Mouse (Mus musculus) left cerebral cortex, postnatal 4 days (tissue): ENCODE data around the gene Stab2. TPM values are rescaled to one million over a fixed set of nuclear protein-coding genes. Genes with fewer than 3 reads are reported as not detected.

Source experiments
- DNase-seq: peaks from one replicate; pipeline ENCODE4 v3.0.0-alpha.2; 2022
- intact Hi-C: fragments of 180-260 bp; cut with DNase I; formaldehyde crosslinking; loops from one replicate; pipeline ENCODE4 v1.15.1; 2025
- total RNA-seq, 2 experiments: library from RNA; stranded (reverse); gene quantifications; 2 replicates each; pipeline ENCODE4 v1.2.3; 2021

Stab2 gene
- under 1 TPM; 0.62 to 0.91 TPM for total RNA-seq

DNA sequence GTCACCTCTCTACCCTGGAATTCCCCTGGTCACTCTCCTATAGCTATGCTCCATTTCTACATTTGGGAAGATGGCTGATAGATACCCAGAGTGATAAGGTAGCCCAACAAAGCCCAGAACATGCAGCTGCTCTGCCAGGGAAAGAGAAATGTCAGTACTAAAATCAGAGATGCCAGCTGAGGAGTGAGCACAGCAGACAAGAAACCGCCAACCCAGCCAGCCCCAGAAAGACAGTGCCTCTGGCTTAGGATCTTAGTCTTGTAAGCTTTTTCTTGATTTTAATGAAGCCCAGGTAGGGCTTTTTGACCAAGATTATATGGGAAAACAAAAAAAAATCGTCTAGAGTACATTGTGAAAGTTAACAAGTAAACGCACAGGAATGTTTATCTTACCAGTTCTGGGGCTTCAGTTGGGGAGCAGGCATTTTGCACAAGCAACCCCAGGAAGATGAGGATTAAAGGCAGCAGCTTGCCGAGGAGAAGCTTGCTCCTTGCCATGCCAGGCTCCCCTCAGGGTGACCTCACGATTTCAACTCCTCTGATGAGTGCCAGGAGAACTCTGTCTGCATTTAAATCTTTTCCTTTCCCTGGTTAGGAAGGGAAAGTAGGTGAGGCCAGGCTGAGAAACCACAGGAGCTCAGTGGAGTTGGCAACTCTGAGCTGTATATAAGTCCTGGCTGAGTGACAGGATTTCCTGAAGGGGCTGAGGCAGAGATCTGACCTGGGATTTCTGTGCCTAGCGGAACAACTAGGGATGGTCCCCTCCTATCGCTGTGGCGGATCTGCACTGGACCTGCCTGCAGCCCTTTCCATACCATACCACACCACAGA is at the start of gene Stab2:
Gene Stab2, minus strand, starts transcription at position 641 of the 830 bp plus-strand sequence.
- intact Hi-C loops, result no loop called here
- no peak for DNase-seq

DNA sequence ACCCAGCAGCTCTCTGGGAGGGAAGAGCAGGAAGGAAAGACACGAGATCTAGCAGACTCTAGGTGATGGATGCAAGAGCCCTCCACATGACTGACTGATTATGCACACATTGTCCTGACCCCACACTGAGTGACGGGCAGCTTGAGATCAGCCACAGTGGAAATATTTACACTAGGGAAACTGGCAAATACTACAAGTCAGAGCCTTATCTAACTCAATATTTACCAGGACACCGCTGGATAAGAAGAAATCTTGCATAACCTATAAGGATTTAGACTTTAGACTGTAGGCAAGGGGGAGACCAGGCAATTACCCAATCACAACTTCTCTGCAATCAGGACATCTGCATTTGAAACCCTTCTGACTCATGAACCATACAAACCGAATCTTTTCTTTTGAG is 43.9 kb upstream of the Stab2 start:
- no peak for DNase-seq
- intact Hi-C loops, result no loop called here

DNA sequence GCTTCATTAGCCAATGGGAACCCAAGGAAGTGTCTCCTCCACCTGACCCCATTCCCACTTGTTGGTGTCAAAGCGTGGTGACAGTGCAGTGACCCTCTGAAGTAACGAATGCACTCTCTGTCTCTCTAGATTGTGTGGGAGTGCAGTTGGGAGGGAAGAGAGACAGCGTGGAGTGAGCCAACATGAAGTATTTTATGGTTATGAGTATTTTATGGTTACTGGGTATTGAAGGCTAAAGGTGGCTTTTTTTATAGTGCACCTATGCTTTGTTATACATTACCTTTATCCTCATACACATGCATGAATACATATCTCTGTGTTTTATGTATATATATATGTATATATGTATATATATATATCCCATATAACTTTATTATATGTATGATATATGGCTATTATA is 41.4 kb upstream of the Stab2 start:
- intact Hi-C loops, result no loop called here
- DNase-seq, result no peak

DNA sequence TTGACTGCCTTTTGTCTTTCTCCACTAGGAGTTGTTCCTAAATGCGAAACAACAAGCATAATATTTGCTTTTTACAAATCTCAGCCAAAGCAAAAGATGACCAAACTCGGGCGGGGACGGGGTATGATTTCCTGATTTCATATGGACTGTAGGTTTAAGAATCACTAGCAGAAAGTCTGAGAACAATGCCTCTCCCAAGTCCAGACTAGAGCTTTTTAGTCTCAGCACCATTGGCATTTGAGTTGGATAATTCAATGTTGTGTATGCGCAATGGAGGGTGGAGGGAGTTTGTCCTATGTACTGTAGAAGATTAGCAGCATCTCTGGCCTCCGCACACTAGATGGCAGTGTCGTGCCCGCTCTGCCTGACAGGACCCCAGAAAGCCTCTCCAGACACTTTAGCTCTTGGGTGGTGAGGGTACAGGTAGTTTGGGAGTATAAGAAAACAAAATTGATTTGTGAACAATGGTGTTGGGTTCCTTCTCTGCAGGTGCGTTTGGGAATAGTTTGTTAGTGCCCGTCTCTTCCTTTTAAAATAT is 39.2 kb upstream of the Stab2 start:
- no peak for DNase-seq
- intact Hi-C loops, result no loop called here

DNA sequence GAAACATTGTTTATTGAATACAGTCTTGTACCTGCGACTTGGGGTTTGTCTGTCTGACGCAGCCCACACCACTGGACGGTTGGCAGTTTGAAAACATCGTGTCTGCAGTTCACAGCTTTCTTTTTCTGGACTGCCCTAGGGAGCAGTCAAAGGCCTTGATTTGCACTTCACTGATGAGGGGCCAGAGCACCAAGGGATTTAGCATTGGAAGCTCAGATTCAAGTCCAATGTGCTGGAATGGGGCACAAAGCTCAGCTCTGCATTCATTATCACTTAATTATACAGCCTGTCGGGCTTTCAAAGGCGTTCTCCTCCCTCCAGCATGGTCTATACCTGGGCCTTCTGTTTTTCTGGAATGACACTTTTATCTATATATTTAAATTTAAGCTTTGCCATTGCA is 38.6 kb upstream of the Stab2 start:
- intact Hi-C loops, result no loop called here
- DNase-seq, result no peak

DNA sequence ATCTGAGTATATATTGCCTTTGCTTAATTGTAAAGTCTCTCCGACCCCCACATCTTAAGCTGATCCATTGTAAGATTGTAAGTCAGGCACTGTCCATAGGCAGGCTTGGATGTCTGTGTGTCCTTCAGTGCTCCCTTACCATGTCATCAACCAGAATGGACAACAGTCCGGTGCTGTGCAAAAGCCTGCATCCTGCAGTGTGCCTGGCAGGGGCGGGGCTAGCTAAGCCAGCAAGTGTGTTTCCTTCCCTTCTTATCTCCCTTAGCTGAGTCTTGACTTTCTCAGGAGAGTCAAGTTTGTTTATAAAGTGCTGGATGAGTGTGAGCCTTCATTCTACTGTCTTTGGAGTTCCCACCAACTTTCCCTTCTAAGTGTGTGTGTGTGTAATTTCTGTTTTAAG is 37.4 kb upstream of the Stab2 start:
- intact Hi-C loops, result no loop called here
- no peak for DNase-seq

DNA sequence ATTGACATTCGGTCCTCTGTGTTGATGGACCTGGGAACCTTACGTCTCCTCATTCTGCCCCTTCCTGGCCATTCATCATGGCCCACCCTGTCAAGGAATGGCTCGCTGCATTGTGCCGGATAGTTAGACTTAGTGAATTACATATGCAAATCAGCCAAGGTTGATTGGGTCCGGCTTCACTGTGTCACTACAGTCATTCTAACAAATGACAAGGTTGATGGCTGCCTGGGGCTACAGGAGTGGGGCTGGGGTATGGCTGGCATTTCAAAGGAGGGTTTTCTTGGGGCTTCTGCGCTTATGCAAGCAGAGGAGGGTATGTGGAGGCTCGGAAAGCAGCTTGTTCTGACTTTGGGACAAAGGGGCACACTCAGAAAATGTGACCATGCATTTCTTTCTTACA is 33.4 kb upstream of the Stab2 start:
- DNase-seq, result no peak
- intact Hi-C loops, result no loop called here

DNA sequence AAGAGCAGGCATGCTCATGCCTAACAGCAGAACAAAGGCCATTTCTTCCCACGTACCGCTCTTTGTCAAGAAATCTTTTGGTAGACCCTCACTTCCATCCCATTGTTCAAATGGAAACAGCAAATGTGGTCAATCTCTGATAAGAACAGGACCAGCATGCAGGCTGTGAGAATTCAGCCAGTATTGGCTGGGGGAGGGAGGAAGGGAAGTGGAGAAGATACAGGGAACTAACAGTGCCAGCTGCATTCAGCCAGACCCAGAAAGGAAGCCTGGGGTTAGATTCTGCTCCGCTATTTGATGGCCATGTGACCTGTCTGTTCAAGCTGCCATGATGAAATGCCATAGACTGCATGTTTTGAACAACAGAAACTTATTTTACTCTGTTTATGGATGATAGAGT is 32.0 kb upstream of the Stab2 start:
- DNase-seq, result no peak
- intact Hi-C loops, result no loop called here

DNA sequence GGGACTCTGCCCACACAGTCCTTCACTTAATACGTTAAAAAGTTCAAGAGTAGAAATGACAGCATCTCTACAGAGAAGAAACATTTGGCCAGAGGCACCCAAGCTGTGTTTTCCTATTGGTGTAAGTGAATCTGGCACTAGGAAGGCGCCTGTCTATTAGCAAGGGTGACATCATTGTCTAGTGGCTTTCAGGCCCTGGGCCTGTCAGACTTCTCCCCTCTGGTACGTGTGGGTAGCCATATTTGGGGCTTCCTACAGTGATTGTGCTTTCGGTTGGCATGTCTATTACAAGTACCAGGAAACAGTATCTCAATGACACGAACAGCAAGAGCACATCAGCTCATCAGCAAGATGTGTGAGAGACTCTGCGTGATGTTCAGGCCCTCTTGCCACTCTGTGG is 31.5 kb upstream of the Stab2 start:
- intact Hi-C loops, result no loop called here
- DNase-seq, result no peak

DNA sequence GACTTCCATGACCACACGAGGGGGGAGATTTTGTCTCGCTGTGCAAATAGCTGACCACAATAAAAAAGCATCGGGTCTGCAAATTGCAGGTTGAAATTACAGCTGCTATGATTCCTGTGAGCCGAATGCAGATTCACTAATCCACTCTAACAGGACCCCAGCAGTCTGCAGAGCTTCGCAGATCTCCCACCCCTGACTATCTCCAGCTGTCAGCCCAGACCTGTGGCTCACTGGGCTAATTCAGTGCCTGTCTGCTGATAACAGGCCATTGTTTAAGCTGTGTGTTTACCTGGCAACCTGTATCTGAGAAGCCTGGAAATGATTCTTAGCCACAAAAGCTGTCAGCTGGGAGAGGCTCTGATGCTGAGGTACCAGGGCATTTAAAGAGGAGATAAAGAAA is 29.2 kb upstream of the Stab2 start:
- no peak for DNase-seq
- intact Hi-C loops, result no loop called here

DNA sequence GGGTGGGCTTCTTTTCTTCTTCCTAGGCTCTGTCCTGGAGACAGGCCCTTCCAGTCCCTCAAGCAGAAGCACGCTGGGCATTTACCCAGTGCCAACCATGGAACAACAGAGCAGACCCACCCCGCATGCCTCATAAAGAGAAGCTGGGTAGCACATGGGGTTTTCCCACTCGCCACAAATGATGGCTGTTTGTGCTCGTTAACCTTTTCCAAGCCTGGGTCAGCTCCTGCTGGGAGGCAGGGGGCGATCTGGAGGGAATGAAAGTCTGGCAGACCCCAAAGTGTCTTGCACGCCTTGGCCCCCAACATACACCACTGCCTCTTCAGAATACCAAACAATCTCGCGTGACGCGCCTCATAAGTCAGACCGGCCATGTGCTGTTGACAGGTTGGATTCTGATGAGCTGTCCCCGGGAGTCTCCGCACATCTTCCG is 28.5 kb upstream of the Stab2 start:
- intact Hi-C loops, result no loop called here
- peak; percentile 52 for DNase-seq

DNA sequence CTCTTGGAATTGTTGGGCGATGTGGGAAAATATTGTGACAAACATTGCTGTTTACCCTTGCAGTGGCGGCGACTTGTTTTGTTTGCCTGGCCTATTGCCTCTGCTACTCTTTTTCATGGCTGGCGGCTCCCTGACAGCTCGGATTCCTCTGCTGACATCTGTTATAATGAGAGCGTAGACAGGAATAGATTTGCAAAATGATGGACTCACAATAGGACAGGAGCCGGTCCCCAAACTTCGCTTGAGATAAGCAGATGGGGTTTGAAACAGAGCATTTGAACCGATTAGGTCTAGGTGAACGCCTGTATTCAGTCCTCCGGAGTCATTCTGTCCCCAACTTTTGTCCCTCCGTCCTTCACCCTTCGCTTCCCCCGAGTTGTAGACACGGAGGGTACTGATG is 28.0 kb upstream of the Stab2 start:
- intact Hi-C loops, result no loop called here
- DNase-seq, result no peak

DNA sequence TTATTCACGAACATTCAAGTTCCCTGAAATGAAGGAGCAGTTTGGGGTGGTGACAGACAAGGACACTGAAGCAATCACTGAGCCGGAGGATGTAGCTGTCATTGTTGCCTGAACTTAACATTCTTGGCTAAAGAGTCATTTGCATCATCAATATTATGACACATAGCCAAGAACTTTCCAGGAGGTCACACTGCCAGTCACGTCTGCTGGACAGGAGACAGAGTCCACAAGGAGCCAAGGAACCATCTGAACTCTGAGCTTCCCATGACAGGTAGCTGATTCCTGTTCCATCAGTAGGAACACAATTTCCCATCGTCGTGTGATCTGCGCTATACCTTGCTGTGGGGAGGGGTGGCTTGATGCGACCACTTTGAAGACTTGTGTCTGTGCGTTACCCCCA is 24.9 kb upstream of the Stab2 start:
- DNase-seq, result no peak
- intact Hi-C loops, result no loop called here

DNA sequence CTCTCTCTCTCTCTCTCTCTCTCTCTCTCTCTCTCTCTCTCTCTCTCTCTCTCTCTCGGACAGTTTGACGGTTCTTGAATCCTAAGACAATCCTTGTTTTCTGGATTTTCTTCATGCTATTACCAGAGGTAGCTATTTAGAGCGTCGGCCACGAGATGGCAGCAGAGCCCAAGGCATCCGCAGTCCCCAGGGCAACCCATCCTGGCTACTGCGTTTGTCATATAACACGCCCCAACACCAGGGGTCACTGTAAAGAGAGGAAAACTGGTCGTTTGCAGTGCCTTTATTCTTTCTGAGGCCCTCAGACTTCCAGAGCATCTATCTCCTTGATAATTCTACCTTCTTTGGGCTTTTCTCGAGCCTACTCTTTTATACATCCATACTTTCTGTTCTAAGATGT is 17.1 kb upstream of the Stab2 start:
- intact Hi-C loops, result loop anchor here (1.0 to 5.0 kb wide), 2 partner anchors 479 to 1302 kb away; no protein-coding TSS in a partner anchor
- DNase-seq, result peak; percentile 92

DNA sequence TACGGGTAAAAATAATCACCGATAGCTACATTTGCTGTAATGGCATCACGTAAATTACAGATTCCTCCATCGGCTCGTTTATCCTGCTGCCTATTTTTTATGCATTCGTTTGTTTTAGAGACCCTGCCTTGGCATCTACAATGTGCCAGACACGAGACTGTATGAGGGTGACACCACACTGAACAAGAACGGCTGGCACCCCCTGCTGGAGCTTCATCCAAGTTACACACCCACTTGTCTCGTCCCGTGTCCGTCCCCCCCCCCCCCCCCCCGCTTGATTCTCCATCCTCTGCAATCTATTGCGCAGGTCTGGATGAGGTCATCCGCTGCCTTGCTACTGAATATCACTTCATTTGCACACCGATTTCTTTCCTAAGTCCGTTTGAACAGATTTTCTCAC is 12.9 kb upstream of the Stab2 start:
- peak; percentile 72 for DNase-seq
- intact Hi-C loops, result loop anchor here (5.0 kb wide), 1 partner anchor 1307 kb away; no protein-coding TSS in a partner anchor

DNA sequence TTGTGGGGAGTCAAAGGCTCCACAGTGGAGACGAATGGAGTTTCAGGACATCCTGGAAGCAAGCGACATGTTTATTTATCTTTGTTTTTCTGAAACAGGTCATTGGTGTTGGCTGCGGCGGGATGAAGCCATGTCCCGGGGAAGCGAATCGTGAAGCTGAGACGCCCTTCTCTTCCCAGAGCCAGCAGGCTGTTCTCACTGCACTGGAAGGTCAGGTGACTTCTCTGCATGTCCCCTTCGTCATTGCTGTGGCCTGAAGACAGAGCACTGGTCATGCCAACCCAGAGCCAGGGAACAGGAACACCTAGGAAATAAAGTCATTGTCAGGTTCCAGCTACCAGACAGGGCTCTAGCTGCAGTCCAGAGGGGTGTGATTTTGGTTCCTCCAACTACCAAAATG is 11.1 kb upstream of the Stab2 start:
- DNase-seq, result no peak
- intact Hi-C loops, result no loop called here

DNA sequence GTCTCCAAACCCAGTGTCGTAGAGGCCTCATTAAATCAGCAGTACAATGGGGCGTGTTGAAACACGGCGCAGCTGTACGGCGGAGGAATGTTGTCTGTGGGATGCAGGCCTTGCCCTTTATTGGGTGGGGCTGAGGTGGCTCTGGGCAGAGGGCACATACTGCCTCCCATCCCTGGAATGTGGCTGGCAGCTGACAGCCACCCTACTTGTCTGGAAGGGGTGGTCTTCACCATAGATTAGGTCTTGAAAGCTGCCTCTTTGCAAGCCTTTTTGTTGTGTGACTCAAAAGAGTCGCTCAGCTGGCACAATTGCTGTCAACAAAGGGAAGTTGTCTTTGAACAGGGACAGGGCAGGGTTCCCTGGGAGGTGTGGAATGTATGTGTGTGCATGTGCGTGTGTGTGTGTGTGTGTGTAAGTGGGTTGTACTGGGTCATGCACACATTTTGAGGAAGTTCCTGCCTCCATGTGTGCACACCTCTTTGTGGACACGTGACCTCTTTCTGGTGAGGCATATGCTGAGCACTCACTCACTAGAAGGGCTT is 8.4 kb upstream of the Stab2 start:
- DNase-seq, result no peak
- intact Hi-C loops, result no loop called here

DNA sequence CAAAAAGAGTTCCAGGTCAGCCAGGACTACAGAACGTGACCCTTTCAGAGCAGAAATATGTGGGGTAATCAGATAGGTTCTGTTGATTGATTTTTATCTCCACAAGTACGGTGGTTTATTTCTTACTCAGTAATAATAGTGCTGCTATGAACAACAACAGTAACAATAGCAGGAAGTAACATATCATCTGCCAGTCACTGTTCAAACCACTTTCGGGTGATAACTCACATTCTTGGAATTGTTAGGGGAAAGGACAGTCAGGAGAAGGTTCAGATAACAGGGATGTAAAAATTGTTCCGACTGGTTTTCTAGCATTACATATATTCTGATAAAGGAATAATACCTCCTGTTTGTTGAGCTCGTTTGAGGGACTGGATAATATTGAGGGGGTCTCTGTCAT is 7.6 kb upstream of the Stab2 start:
- DNase-seq, result no peak
- intact Hi-C loops, result no loop called here

DNA sequence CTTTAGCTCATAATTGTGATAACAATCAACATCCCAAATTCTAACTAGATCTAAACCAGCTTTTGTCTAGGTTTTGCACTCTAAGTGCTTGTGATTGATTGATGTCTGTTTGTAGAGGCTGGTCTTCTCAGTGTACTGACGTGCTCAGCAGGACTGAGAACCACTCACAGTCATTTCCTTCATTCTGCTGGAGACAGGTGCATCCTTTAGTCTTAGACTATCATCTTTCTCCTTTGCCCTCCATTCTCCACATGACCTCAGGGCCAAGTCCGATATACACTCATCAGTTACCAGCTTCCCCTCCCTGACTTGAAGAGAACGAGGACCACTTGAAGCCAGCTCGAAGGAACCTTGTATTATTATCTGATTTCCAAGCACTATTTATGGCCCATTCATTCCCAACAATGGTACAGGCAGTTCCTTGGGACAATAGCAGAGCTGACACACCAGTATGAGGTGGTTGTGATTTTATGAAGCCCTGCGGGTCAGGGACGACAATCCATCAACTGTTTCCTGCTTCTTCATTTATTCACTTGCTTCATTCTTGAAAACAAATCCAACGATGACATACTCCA is 6.7 kb upstream of the Stab2 start:
- no peak for DNase-seq
- intact Hi-C loops, result no loop called here

DNA sequence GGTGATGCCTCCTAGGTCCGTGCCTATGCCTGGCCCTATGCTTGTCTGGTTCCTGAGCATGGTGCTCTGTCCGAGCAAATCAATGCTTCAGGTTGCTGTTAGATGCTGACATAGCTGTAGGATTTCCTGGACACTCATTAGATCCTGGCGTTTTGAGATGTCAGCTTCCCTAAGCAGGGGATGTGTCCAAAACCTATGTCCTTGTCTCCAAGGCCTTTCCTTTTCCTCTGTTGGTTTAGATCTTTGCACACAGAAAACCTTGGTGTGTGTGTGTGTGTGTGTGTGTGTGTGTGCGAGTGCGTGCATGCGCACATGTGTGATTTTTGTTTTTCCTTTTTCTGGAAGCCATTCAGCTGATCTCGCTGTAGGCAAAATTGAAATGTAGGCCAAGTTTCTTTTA is 4.3 kb upstream of the Stab2 start:
- DNase-seq, result no peak
- intact Hi-C loops, result no loop called here

DNA sequence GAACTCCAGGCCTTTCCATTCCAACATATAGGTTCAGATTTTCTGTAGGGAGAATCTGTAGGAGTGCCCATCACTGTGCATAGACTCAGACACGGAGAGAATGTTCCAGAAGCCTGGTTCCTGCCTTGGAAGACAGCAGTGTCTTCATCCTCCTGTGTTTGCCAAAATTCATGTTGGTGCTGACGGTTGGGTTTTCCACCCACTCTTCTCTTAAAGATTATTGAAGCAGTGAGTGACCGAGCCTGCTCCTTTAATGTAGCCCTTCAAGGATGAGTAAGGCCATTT is 332 bp upstream of the Stab2 start:
- intact Hi-C loops, result no loop called here
- no peak for DNase-seq

DNA sequence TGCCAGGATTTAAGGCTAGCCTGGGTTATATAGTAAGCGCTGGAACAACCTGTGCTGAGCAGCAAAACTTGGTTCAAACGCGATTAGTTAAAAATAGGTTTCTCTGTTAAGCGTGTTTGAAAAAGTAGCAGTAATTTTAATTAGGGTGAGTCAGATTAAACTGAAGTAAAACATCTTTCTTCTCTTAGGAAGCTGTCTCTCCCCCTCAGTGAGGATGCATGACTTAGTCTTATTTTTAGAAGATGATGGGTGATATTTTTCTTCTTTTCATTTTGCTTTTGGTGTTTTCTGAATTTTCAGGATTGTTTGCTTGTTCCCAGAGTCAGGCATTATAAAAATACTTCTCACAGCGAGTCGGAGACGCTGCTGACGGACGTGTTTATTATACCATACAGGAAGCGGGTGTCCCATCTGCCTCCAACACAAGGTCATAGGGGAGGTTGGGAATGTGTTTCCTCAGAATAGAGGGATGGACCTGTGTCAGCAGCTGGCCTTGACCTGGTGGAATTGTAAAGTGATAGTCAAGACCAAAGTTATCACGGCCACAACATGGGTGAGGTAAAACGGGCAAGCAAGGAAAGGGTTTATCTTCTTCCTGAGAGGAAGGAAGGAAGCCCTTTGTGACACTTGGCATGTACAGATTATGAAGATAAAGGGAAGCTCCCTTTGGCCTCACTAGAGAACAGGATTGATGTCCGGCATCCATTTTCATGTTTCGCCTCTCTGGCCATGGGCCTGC is 15.4 kb downstream of the Stab2 start:
- no peak for DNase-seq
- intact Hi-C loops, result no loop called here
